Mouse (Mus musculus) T-helper 17 cell (primary cell): Measurements from ENCODE around the gene Slc9a9.

ENCODE experiments used
- in situ Hi-C, 2 experiments: fragments of 300-600 bp; cut with MboI, MseI; formaldehyde crosslinking; loops; 1 replicate in 1 of 2; 2 replicates in 1 of 2; pipeline ENCODE4 v1.15.1; 2025; ENCODE audit warnings: high pct_unique_total_duplicates in 2 of 2

Slc9a9 gene

DNA sequence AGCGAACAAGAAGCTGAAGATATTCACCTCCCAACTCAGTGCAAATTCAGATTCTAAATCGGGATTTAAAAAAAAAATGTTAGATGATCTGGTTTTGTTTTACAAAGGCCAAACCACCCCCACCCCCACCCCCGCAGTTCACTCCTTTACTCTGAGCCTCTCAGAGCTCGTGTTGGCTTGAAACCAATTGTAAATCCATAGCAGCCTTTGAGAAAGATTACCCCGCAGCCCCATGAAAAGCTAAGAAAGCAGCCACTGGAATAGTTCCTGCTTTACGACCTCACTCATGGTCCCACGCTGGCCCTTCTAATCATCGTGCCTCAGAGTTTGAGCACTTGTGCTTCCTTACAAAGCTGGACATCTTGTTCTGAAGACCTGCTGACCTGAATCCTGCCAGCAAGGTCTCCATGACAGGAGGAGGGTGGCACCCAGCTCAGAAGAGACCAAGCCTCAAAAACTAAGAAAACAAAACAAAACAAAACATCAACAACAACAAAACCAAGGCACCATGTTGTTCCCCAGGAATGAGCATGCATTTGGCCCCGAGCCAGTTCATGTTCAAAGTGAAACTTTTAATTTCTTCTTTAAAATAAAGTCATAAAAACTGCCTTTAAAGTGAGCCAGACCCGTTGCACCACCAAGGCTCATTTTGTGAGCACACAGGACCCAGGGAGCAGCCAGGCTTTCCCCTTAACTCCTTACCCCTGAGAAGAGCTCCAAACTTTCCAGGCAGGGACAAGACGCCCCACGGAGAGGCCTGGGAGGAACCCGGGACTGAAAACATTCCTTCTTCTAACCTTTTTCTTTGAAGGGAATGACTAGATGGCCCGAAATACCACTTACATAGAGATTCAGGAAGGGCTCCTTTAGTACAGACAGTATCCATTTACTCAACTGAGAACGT, 516.9 kb downstream of the Slc9a9 start:
- in situ Hi-C loops = no loop called here

DNA sequence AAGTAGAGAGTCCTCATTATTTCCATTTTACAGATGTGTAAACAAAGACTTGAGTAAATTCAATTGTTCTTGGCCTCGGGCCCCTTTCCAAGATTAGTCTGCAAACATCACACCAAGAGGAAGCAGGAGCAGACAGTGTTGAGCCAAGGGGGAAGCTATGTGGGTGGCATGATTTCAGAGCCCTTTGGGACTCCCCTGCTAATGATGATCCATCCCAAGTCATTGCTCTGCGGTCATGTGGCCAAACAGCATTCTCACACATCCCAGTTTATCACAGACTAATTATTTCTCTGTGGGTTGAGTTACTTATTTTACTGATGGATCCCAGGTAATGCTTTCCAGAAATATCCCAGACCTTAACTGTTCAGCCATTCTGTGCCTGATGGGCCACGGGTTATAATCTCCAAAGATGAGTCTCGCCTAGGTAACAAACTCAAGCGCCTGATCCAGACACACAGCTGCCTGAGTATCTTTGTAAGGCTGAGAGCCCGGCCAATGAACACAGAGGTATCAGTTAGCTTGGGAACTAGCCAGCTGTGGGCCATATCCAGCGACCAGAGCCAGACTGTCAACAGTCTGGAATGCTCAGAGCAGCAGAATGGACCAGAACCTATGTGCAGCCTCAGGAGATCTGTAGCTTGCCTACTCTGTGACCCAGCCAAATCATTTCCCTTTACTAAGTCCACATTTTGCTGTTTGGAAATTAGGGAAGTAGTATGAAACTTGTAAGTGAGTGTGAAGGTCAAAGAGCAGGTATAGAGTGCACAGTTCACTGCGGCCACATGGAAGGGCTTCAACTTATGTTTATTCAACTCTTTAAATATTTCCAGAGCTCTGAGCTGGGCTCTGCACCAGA, 518.9 kb downstream of the Slc9a9 start:
- in situ Hi-C loops = no loop called here

DNA sequence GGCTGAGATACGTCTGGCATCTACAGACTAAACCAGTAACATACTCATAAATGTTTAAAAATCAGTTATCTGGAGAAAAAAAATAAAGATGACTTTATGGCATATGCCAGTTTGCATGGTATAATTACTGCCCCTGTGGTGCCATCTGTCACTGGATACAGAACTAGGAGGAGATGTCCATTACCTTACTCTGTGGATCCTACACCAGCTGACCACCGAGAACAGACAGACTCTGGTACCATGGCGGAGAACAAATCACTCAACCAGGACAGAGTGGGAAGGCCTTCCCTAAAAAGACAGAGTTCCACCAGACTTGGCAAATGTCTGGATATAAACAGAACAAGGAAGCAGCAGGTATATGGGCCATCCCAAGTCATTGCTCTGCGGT, 519.5 kb downstream of the Slc9a9 start:
- in situ Hi-C loops = no loop called here

DNA sequence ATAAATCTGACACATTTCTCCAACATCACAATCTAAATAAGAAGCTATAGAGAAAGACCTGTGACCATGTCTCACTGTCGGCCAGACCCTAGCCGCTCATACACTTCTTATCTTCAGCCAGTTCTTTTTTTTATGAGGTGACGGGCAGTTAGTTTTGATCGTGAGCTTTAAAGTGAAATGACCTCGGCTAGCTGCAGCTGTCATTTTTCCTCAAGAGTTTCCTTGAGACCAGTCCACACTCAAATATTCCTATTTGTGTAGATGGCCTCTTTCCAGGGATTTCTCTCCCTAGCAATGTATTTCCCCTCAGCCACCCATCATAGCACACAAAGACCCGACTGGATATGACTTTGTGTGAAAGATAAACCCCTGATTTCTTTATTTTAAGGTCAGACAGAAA, 521.7 kb downstream of the Slc9a9 start:
- in situ Hi-C loops = no loop called here

DNA sequence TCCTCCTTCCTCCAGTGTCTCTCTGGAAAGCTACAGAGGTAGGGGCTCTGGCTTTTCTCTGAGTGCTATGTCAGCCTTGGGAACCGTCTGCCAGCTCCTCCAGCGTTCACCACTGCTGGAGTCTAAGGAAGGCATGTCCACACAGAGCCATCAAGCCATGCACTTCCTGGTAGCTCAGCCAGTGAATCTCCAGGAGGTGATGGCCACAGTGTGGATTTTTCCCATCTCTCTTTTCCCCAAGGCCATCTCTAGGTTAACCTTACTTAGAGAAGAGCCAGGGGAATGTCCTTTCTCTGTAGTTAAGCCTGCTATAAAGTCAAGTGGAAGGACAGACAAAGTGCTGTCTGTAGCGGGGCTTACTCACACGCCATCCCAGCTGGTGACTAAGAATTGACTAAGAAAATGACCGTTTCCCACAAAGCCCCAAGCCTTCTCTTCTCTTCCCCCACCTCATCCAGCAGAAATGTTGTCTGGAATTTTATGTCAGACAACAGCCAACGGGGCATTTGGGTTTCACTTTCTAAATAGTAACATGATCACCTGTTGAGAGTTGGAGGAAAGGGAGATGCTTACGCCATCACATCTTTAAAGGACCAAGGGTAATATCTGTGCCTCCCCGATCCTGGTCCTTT, 523.3 kb downstream of the Slc9a9 start:
- in situ Hi-C loops = no loop called here

DNA sequence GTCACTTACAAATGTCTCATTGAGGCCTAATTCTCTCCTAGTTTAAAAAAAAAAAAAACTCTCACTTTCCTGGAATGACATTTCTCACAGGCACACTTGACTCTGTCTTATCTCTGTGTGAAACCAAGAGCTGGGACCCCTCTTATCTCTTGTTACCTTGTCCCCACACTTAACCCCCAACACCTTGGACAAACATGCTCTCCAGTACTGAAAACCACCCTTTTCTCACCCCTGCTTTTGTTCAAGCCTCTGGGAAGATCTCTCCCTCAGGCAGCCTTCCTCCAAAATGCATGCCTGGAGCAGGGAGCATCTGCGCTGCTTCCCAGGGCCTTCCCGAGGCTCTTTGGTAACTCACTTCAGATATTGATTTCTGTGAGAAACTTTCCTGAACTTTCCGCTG, 524.0 kb downstream of the Slc9a9 start:
- in situ Hi-C loops = no loop called here

DNA sequence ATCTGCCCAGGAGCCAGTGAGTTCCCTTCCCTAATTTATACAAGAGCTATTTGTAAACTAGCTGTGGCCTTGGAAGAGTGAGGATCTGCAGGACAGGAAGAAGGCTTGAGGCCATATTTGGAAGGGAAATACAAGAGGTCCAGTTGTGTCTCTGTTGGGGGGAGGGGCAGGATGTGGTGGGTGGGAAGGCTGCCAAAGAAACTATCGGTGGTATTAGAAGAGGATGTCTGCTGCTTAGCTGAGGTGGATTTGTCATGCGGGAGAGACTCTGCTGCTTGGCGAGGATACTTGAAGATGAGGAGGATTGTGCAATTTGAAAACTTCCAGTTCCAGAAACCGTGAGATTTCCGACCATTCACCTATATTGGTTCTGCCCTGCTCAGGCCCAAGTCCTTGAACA, 524.4 kb downstream of the Slc9a9 start:
- in situ Hi-C loops = no loop called here

DNA sequence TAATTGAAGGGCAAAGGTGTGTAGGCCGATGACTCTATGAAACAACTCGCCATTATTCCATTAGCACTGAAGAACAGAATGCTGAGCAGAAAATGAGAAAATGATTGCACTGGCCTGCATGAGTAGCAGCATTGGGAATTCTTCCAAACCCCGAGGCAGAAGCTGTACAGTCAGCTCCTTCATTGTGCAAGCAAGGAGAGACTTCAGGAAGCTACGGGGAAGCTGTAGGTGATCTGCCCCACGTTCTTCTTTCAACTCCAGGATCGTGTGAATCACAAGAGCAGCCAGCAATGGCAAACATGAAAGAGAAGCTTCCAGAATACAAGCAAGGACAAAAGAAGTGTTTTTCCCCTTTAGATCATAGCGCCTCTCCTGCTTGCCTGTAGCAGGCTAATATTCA, 538.0 kb downstream of the Slc9a9 start:
- in situ Hi-C loops = no loop called here

DNA sequence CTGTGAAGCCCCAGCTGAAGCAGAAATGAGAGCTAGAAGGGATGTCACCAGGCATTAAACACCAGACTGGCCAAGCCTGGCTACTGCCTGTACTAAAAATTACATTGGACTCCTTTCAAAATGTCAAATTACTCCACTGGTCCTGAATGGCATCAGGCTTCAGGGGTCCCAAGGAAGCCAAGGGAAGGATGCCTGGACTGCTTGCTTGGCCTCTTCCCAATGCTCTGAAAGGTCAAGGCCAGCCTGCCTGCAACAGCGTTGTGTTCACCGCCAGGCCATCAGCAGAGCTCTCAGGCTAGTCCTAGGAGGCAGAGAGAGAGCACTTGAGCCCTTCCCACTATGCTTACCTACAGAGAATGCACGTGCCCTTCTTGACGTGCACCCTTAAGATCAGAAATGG, 539.0 kb downstream of the Slc9a9 start:
- in situ Hi-C loops = no loop called here

DNA sequence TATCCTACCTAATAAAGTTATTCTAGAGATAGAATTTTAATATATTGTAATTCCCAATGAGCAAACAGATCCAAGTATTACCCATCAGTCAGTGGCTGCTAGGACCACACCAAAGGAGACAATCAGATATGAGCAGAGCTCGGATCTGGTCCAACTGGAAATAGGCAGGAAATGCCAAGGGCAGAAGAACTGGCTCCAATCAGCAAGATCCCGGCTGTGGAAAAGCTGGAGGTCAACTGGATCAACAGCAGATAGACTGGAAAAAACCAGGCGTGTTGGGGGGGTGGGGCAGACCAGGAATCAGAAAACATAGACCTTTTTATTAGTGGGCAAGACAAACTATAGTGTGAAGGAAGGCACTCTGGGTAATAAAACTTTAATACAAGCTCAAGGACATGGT, 550.3 kb downstream of the Slc9a9 start:
- in situ Hi-C loops = loop anchor here in 1 of 2 experiments (5.0 kb wide), 1 partner anchor 37 kb away; no protein-coding TSS in a partner anchor

DNA sequence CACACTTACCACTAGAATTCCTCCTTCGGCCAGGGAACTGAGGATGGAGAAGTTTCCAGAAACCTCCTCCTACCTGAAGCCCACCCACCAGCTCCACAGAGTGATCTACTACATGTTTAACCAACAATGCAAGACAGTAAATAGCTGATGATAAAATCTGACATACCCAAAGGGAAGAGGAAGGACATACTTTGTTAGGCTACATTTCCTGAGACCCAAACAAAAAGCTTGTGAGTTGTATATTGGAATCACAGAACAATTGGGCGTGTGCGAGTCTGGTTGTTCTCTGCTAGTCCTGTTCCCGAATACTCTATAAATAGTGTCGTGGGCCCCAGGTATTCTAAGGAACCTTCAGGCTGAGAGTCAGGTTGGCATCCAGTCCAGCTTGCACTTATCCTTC, 551.6 kb downstream of the Slc9a9 start:
- in situ Hi-C loops = loop anchor here in 1 of 2 experiments (5.0 kb wide), 1 partner anchor 36 kb away; no protein-coding TSS in a partner anchor

DNA sequence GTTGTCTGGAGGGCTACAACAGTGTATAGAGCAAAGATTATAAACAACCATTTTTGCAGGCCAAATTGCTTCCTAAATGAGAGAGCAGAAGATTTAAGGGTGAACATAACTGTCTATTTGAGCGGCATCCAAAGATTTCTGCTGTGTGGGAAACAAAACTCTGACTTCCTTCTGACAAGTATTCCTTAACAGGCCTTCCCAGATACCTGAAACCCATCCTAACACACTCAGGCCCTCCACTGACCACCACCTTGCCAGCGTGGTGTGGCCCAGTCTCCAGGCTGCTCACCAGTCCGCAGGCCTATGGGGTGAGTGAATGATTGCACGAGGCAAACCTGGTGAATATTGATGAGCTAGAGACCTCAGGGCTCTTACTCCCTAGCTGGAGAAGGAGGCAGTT, 557.3 kb downstream of the Slc9a9 start:
- in situ Hi-C loops = no loop called here

DNA sequence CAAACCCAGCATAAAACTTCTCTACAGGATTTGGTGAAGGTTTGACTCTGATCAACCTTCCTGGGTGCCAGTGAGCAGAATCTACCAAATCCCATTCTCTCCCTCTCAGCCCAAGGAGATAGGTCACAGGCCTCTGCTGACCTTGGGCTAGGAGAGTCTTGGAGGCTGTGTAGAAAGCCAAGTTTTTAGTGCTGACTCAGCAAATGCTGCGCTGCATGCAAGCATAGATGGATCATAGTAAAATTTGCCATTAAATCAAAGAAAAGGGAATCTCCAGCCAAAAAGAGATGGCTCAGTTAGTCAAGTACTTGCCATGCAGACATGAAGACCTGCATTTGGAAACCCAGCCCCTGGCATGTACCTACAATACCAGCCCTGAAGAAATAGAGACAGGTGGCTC, 558.4 kb downstream of the Slc9a9 start:
- in situ Hi-C loops = no loop called here

DNA sequence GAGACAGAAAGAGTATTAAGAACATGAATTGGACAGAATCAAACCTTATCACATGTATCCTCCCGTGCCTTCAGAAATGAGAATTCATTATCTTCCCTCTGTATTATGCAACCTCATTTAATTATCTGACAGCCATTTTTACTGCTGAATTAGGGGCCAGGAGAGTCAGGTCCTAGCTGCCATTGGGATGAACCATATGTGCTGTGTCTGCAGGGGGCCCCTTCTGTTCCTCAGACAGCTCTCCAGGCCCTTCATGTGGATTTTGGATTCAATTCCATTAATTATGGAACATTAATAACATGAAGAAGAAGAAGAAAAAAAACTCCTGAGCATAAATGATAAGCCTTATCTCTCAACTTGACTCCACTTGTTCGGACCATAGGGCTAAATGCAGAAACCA, 559.4 kb downstream of the Slc9a9 start:
- in situ Hi-C loops = no loop called here

DNA sequence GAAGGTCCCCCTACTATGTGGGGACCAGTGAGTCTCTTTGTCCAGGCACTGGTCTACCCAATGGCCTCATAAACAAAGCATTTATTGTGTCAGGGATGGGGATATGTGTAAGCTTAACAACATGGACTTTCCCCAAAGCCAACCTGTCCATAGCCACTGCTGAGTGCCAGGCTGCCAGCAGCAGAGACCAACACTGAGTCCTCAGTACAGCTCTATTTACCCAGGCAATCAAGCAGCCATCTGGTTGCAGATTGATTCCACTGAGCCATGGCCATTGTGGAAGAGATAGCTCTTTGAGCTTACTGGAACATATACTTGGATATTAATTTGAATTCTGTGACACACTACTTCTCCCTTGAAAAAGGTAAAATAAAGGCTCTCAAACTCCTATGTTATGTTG, 570.2 kb downstream of the Slc9a9 start:
- in situ Hi-C loops = loop anchor here in 1 of 2 experiments (10.0 kb wide), 1 partner anchor 1465 kb away; no protein-coding TSS in a partner anchor

DNA sequence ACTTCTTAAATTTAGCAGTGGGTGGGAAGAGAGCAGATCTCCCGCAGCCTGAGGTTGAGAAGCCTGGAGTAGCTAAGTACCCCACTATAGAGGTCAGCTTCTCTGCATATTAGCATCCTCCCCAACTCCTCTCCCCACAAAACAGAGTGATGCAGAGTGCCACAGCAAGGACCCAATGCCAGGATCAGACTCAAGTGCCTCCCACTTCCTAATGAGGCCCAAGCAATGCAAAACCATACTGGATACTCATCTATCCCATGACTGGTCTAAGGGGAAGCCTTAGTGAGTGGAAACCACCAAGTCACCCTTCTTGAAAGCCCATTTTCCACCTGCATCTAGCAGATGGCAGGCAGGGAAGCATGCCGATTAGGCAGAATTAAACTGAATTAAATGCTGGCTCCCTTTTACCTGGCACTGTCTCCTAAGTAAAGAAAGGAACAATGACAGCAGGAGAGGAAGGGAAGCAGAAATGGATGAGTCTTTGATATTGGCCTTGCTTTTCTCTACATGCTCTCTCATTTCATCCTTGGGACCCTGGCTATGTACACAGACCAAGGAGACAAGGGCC, 573.0 kb downstream of the Slc9a9 start:
- in situ Hi-C loops = loop anchor here in 1 of 2 experiments (10.0 kb wide), 1 partner anchor 1468 kb away; no protein-coding TSS in a partner anchor

DNA sequence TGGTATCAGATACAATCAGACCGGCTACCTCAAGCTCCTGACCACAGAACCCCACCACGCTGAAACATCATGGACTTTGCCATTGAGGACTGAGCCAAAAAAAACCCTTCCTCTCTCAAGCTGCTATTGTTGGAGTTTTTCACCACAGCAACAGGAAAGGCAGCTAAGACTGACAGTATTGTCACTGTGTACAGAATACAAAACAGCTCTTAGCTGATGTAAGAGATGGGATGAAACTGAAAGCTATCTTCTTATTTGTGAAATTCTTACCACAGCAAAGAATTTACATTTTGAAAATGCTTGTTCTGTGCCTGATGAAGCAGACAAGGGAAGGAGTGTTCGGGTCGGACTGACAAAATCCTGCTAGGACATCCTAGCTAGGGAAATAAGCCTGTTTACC, 584.5 kb downstream of the Slc9a9 start:
- in situ Hi-C loops = no loop called here

DNA sequence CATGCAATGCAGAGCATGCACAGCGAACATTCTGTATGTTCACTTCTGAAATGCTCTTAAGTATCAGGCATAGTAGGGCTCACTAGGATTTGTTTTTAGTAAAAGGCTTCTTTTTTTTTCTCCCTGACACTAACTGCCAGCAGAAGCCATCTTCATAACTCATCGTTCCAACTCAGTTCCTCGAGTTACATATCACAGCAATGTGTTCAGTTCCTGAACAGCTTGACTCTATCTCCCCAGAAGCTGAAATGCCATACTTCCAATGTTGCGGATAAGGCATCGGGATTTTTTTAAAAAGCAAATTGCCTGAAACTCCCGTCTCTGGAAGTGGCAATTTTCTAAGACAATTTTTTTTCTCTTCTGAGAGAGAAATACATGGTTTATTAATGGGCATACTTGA, 586.1 kb downstream of the Slc9a9 start:
- in situ Hi-C loops = loop anchor here in 1 of 2 experiments (5.0 kb wide), 1 partner anchor 34 kb away; no protein-coding TSS in a partner anchor

DNA sequence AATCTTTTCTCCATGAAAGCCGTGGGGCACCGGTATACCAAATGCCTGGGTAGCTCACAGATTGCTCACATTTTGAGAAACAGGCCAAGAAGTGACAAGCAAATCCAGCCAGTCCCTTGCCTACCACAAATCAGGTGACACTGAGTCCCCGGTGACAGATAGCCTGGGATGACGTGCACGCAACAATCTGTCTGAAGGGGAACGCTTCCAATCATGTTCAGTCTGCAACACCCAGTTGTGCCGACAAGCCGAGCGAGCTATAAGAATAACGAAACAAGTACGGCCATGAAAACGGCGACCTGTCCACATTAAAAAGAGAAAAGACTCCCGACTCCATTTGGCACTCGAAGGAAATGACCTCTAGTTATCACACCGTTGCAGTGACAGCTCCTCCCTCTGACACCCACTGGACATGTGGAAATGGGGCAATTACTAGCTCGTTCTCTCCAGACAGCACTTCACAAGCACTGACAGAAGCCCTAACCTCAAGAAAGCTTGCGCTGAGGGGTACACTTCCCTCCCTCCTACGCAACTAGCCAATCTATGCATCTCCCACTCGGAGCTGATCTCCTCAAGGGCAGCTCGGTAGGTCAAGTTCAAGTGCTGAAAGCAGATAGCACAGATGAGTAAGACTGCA, 587.1 kb downstream of the Slc9a9 start:
- in situ Hi-C loops = loop anchor here in 1 of 2 experiments (5.0 kb wide), 1 partner anchor 34 kb away; no protein-coding TSS in a partner anchor

DNA sequence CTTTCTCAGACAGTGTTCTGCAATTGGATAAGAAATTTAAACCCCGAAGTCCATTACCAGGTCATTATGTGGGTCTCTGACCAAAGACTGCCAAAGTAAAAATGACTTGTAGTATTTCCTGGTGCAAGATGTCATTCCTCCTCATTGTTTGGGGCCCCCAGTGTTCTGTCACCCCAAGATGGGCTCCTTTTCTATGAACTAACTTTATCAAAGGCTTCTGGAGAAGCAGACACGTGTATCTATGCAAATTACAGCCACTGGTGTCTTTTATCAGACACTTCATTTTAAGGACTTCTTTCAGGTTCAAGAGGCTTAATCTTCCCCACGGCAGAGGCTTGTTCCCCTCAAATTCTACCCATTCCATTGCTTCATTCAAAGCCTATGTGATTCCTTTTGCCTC, 593.1 kb downstream of the Slc9a9 start:
- in situ Hi-C loops = no loop called here
